Mouse (Mus musculus): ENCODE measurements at regions not wholly inside any gene's neighbourhood (a gene's known extent, or its start where the extent isn't known, plus 50 kb on each side); places are given as distances from the start of the nearest gene placed in this dataset.

GRCm38 (mm10) chr10:121199236-121199635 is 151.8 kb downstream of the Tbc1d30 start:
- H3K4me1 ChIP-seq (replicated peaks; ENCODE audit: control insufficient read depth, insufficient read depth) = no peaks in the 10 kb centered on the region
- no peak overlapping the region for H3K4me2 ChIP-seq (replicated peaks; ENCODE audit: low read depth)
- H3K27me3 ChIP-seq (ENCODE audit: control insufficient read depth, insufficient read depth, low read length) = no peaks in the 10 kb centered on the region
- ATAC-seq (ENCODE audit: low FRiP score, low TSS enrichment) (no peak), DNase-seq (ENCODE audit: low spot score) (no peak)
- 48% methylated on average over 2 of the region's 2 CpGs for WGBS
- no peak overlapping the region for H3K4me3 ChIP-seq (ENCODE audit: low read depth, low read length)
- H3K9ac ChIP-seq (ENCODE audit: low read length) = no peak overlapping the region
- no peaks in the 10 kb centered on the region for H3K9me3 ChIP-seq (ENCODE audit: control insufficient read depth, low read length)
- no peak overlapping the region for H3K27ac ChIP-seq (replicated peaks)
- H3K36me3 ChIP-seq (ENCODE audit: control insufficient read depth, insufficient read depth, low read length) = no peaks in the 10 kb centered on the region
- no peak for TF ChIP-seq CTCF (IDR thresholded peaks at IDR 0.05; ENCODE audit: low read depth)
- no peak for TF ChIP-seq EP300 (optimal IDR thresholded peaks at IDR 0.05)

DNA sequence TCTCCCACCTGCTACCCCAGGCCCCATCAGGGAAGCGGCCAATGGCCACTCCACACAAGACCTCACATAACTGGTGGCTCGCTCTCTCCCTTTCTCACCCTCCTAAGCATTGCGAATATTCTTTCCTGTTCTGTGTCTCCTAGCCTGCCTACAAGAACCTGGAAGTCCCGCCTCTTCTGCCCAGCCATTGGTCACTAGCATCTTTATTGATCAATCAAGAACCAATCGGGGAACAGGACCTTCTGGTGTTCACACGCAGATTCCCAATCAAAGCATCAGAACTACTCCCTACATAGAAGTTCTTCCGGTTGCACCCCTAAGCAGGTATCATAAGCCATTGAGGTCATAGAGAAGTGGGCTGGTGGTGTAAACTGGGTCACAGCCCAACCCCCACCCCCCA is 148.5 kb downstream of the Tbc1d30 start:
- ATAC-seq (ENCODE audit: low FRiP score, low TSS enrichment) (no peak), DNase-seq (ENCODE audit: low spot score) (no peak)
- TF ChIP-seq CTCF (IDR thresholded peaks at IDR 0.05; ENCODE audit: low read depth) = no peak
- TF ChIP-seq EP300 (optimal IDR thresholded peaks at IDR 0.05) = no peak
- no peak overlapping the region for H3K27ac ChIP-seq (replicated peaks)
- H3K9me3 ChIP-seq (ENCODE audit: control insufficient read depth, low read length) = no peaks in the 10 kb centered on the region
- H3K27me3 ChIP-seq (ENCODE audit: control insufficient read depth, insufficient read depth, low read length) = no peaks in the 10 kb centered on the region
- H3K4me1 ChIP-seq (replicated peaks; ENCODE audit: control insufficient read depth, insufficient read depth) = no peaks in the 10 kb centered on the region; the same call in 1 of the 2 replicates
- H3K9ac ChIP-seq (ENCODE audit: low read length) = no peak overlapping the region
- 93% methylated on average over 7 of the region's 7 CpGs for WGBS
- H3K4me2 ChIP-seq (replicated peaks; ENCODE audit: low read depth) = no peak overlapping the region
- no peak overlapping the region for H3K4me3 ChIP-seq (ENCODE audit: low read depth, low read length)
- no peaks in the 10 kb centered on the region for H3K36me3 ChIP-seq (ENCODE audit: control insufficient read depth, insufficient read depth, low read length)

GRCm38 (mm10) chr10:121205551-121205950 is 145.5 kb downstream of the Tbc1d30 start:
- no peaks in the 10 kb centered on the region for H3K27me3 ChIP-seq (ENCODE audit: control insufficient read depth, insufficient read depth, low read length)
- H3K4me1 ChIP-seq (replicated peaks; ENCODE audit: control insufficient read depth, insufficient read depth) = no peaks in the 10 kb centered on the region; the same call in 1 of the 2 replicates
- H3K36me3 ChIP-seq (ENCODE audit: control insufficient read depth, insufficient read depth, low read length) = no peaks in the 10 kb centered on the region
- DNase-seq (ENCODE audit: low spot score) = no peak
- no peak overlapping the region for H3K4me2 ChIP-seq (replicated peaks; ENCODE audit: low read depth)
- H3K4me3 ChIP-seq (ENCODE audit: low read depth, low read length) = no peak overlapping the region
- WGBS = 67% methylated on average over 11 of the region's 11 CpGs
- H3K9ac ChIP-seq (ENCODE audit: low read length) = no peak overlapping the region
- no peak for TF ChIP-seq EP300 (optimal IDR thresholded peaks at IDR 0.05)
- H3K9me3 ChIP-seq (ENCODE audit: control insufficient read depth, low read length) = no peaks in the 10 kb centered on the region
- no peak overlapping the region for H3K27ac ChIP-seq (replicated peaks)
- ATAC-seq (ENCODE audit: low FRiP score, low TSS enrichment) = no peak

- H3K27ac ChIP-seq (replicated peaks) = peak overlapping the region; percentile 40; the same call in 1 of the 2 replicates
- H3K9ac ChIP-seq (ENCODE audit: low read length) = no peak overlapping the region
- DNase-seq (ENCODE audit: low spot score) (peak; percentile 69), ATAC-seq (ENCODE audit: low FRiP score, low TSS enrichment) (peak; percentile 70)
- no peaks in the 10 kb centered on the region for H3K36me3 ChIP-seq (ENCODE audit: control insufficient read depth, insufficient read depth, low read length)
- WGBS = 25% methylated on average over 15 of the region's 15 CpGs
- no peak for TF ChIP-seq CTCF (IDR thresholded peaks at IDR 0.05; ENCODE audit: low read depth)
- TF ChIP-seq EP300 (optimal IDR thresholded peaks at IDR 0.05) = no peak
- no peak overlapping the region for H3K4me2 ChIP-seq (replicated peaks; ENCODE audit: low read depth)
- no peaks in the 10 kb centered on the region; the same call in 1 of the 2 replicates for H3K4me1 ChIP-seq (replicated peaks; ENCODE audit: control insufficient read depth, insufficient read depth)
- no peaks in the 10 kb centered on the region for H3K9me3 ChIP-seq (ENCODE audit: control insufficient read depth, low read length)
- H3K4me3 ChIP-seq (ENCODE audit: low read depth, low read length) = no peak overlapping the region
- H3K27me3 ChIP-seq (ENCODE audit: control insufficient read depth, insufficient read depth, low read length) = no peaks in the 10 kb centered on the region
Observed at GRCm38 (mm10) chr10:121206002-121206742, 144.9 kb downstream of the Tbc1d30 start.

- no peaks in the 10 kb centered on the region for H3K9me3 ChIP-seq (ENCODE audit: control insufficient read depth, low read length)
- no peak for TF ChIP-seq EP300 (optimal IDR thresholded peaks at IDR 0.05)
- TF ChIP-seq CTCF (IDR thresholded peaks at IDR 0.05; ENCODE audit: low read depth) = no peak
- no peaks in the 10 kb centered on the region for H3K36me3 ChIP-seq (ENCODE audit: control insufficient read depth, insufficient read depth, low read length)
- WGBS = 86% methylated on average over 3 of the region's 3 CpGs
- no peak overlapping the region; the same call in 1 of the 2 replicates for H3K27ac ChIP-seq (replicated peaks)
- H3K4me2 ChIP-seq (replicated peaks; ENCODE audit: low read depth) = no peak overlapping the region
- ATAC-seq (ENCODE audit: low FRiP score, low TSS enrichment) (no peak), DNase-seq (ENCODE audit: low spot score) (no peak)
- no peaks in the 10 kb centered on the region; the same call in 1 of the 2 replicates for H3K4me1 ChIP-seq (replicated peaks; ENCODE audit: control insufficient read depth, insufficient read depth)
- no peak overlapping the region for H3K4me3 ChIP-seq (ENCODE audit: low read depth, low read length)
- no peak overlapping the region for H3K9ac ChIP-seq (ENCODE audit: low read length)
- no peaks in the 10 kb centered on the region for H3K27me3 ChIP-seq (ENCODE audit: control insufficient read depth, insufficient read depth, low read length)
Observed at GRCm38 (mm10) chr10:121206743-121207039, 144.4 kb downstream of the Tbc1d30 start.
